Mouse (Mus musculus) thymus, postnatal 36 days (tissue): ENCODE measurements around the gene Depp1.
"Not testable (repeated sequence)": the region's sequence is repeated elsewhere in the genome, so short reads cannot be mapped to it uniquely, and the experiment has no call there.

Experiments
- DNase-seq, 2 experiments: peaks; one replicate each; pipeline ENCODE4 v3.0.0; 2022; ENCODE audit warnings: mixed read lengths in 2 of 2

Depp1 gene

GRCm38 (mm10) chr6:116650406-116650805 lies at the start of gene Depp1:
TSS of gene Depp1 (plus strand) at chr6:116650609.
- DNase-seq: no peak

- DNase-seq: not testable (repeated sequence)
These were observed 49.4 kb upstream of the Depp1 start for GRCm38 (mm10) chr6:116600969-116601368.

GRCm38 (mm10) chr6:116607230-116607629 lies 43.2 kb upstream of the Depp1 start:
- no peak for DNase-seq

GRCm38 (mm10) chr6:116615719-116616118 lies 34.7 kb upstream of the Depp1 start:
- DNase-seq: no peak

GRCm38 (mm10) chr6:116618073-116618472 lies 32.3 kb upstream of the Depp1 start:
- no peak for DNase-seq

- DNase-seq: no peak
These were observed 28.9 kb upstream of the Depp1 start for GRCm38 (mm10) chr6:116621318-116622023.

GRCm38 (mm10) chr6:116626417-116626816 lies 24.0 kb upstream of the Depp1 start:
- not testable (repeated sequence) for DNase-seq

- DNase-seq: no peak
These were observed 22.3 kb upstream of the Depp1 start for GRCm38 (mm10) chr6:116628095-116628494.

- peak; percentile 80 to 85 for DNase-seq
These were observed 21.8 kb upstream of the Depp1 start, which contains the start of gene Zfp422 for GRCm38 (mm10) chr6:116628539-116629171. TSS of gene Zfp422 (minus strand) at chr6:116628999.

- DNase-seq: no peak
These were observed 20.6 kb upstream of the Depp1 start for GRCm38 (mm10) chr6:116629766-116630165.

GRCm38 (mm10) chr6:116632129-116632528 lies 18.3 kb upstream of the Depp1 start:
- peak; percentile 61 to 69 for DNase-seq

- no peak for DNase-seq
These were observed 16.4 kb upstream of the Depp1 start for GRCm38 (mm10) chr6:116633741-116634695.

GRCm38 (mm10) chr6:116635251-116636180 lies 14.9 kb upstream of the Depp1 start:
- no peak for DNase-seq

GRCm38 (mm10) chr6:116636581-116637235 lies 13.7 kb upstream of the Depp1 start:
- no peak for DNase-seq

GRCm38 (mm10) chr6:116637496-116637895 lies 12.9 kb upstream of the Depp1 start:
- no peak for DNase-seq

- no peak for DNase-seq
These were observed 11.5 kb upstream of the Depp1 start for GRCm38 (mm10) chr6:116638871-116639270.

GRCm38 (mm10) chr6:116639663-116640062 lies 10.7 kb upstream of the Depp1 start:
- no peak for DNase-seq

- no peak for DNase-seq
These were observed 7.5 kb upstream of the Depp1 start for GRCm38 (mm10) chr6:116642942-116643341.

- no peak for DNase-seq
These were observed 6.5 kb upstream of the Depp1 start for GRCm38 (mm10) chr6:116643881-116644280.

GRCm38 (mm10) chr6:116644335-116644734 lies 6.1 kb upstream of the Depp1 start:
- no peak for DNase-seq

- DNase-seq: no peak
These were observed 2.6 kb upstream of the Depp1 start for GRCm38 (mm10) chr6:116647763-116648162.
